Comparison of ENCODE assay signal across 9 mouse cellular contexts in genomic region chr3:40951365-40951764, GRCm38 (mm10). TPM values are rescaled to one million over a fixed set of nuclear protein-coding genes. Genes with fewer than 3 reads are reported as not detected.
DNase-seq lines count a peak whose midpoint lies in the region; ATAC-seq and TF ChIP-seq lines count a peak whose summit lies in the region.
"Had no signal": no experiment of that assay in that cellular context is flagged by ENCODE, and none has a peak within 500 bp of the region (broad histone marks: within the 10 kb centered on the region; RNA-seq: fewer than 3 reads in every experiment).

No protein-coding gene starts in this region.

- no peak for TF ChIP-seq CTCF in lung, adult 2 months (IDR thresholded peaks at IDR 0.05; ENCODE audit: insufficient read depth, low read length)

- peak overlapping the region; percentile 13 for H3K4me3 ChIP-seq in lung, adult 2 months (replicated peaks; ENCODE audit: extremely low read depth, low read depth, low read length)
- peak overlapping the region; percentile 74 for H3K4me3 ChIP-seq in limb, embryonic 13.5 days
- H3K4me3 ChIP-seq in neural tube, embryonic 12.5 days: no peak overlapping the region

- H3K36me3 ChIP-seq in limb, embryonic 13.5 days: no peaks in the 10 kb centered on the region
- H3K36me3 ChIP-seq in neural tube, embryonic 12.5 days: no peaks in the 10 kb centered on the region

- no peaks in the 10 kb centered on the region; the same call in 1 of the 2 replicates for H3K4me1 ChIP-seq in lung, adult 2 months (ENCODE audit: control insufficient read depth, insufficient read depth, low read length)
- peaks cover 12% of the 10 kb centered on the region; the same call in 1 of the 2 replicates for H3K4me1 ChIP-seq in limb, embryonic 13.5 days
- peaks cover 8% of the 10 kb centered on the region; the same call in 1 of the 2 replicates for H3K4me1 ChIP-seq in neural tube, embryonic 12.5 days

- H3K9me3 ChIP-seq in limb, embryonic 13.5 days: no peaks in the 10 kb centered on the region
- no peaks in the 10 kb centered on the region for H3K9me3 ChIP-seq in neural tube, embryonic 12.5 days

- ATAC-seq in limb, embryonic 13.5 days (ENCODE audit: low FRiP score, low read depth): no peak
- no peak for ATAC-seq in neural tube, embryonic 12.5 days (ENCODE audit: low FRiP score, low read depth)

- peaks cover 43% of the 10 kb centered on the region for H3K27me3 ChIP-seq in limb, embryonic 13.5 days
- H3K27me3 ChIP-seq in neural tube, embryonic 12.5 days (replicated peaks): peaks cover 9% of the 10 kb centered on the region

- H3K27ac ChIP-seq in limb, embryonic 13.5 days: no peak overlapping the region
- H3K27ac ChIP-seq in neural tube, embryonic 12.5 days: no peak overlapping the region

- H3K9ac ChIP-seq in limb, embryonic 13.5 days: no peak overlapping the region
- no peak overlapping the region for H3K9ac ChIP-seq in neural tube, embryonic 12.5 days

- WGBS in lung, adult 2 months: 10% methylated on average over 7 of the region's 7 CpGs
- WGBS in limb, embryonic 13.5 days: 15% methylated on average over 7 of the region's 7 CpGs
- WGBS in neural tube, embryonic 12.5 days: 9% methylated on average over 7 of the region's 7 CpGs

- peak; percentile 9 for DNase-seq in lung, adult 2 months
- DNase-seq in lung, postnatal 4 days: no peak
- DNase-seq in adipocyte (ENCODE audit: low spot score): peak; percentile 34
- peak; percentile 14 for DNase-seq in forelimb bud, embryonic 11.5 days (ENCODE audit: low read depth, low spot score)
- DNase-seq in ovary, postnatal 36 days (ENCODE audit: low spot score): no peak
- DNase-seq in gastrocnemius, postnatal 4 days (ENCODE audit: low spot score in 2 of 2): no peak

- no peak for TF ChIP-seq POLR2A in lung, adult 2 months (IDR thresholded peaks at IDR 0.05; ENCODE audit: borderline replicate concordance, extremely low read depth, low read depth, low read length)

- H3K4me2 ChIP-seq in limb, embryonic 13.5 days (replicated peaks): peak overlapping the region; percentile 99
- peak overlapping the region; percentile 97 for H3K4me2 ChIP-seq in neural tube, embryonic 12.5 days (replicated peaks)

RNA-seq across cellular contexts. Expression of gene Larp1b, which starts 1.7 kb away (rescaled TPM):
- polyA plus RNA-seq in lung, adult 2 months (2012; rRNA removed): 3.7 and 4.4 TPM in 2 replicates
- 1.5 and 1.6 TPM in 2 replicates for polyA plus RNA-seq in limb, embryonic 13.5 days (2015; fragmentation: Nextera tagmentation; extraction: Ambion mirVana)
- 4.3 TPM in 2 replicates for polyA plus RNA-seq in neural tube, embryonic 12.5 days (2016; fragmentation: Nextera tagmentation; extraction: Ambion mirVana)
- 10 to 100 TPM; 45.7 to 51.9 TPM for total RNA-seq in gastrocnemius, postnatal 4 days (2021)

RNA-seq across cellular contexts. Expression of gene 1700034I23Rik, which starts 49.0 kb away (rescaled TPM):
- polyA plus RNA-seq in lung, adult 2 months (2012; rRNA removed): not detected in 2 replicates
- 0.28 and 0.37 TPM in 2 replicates for polyA plus RNA-seq in limb, embryonic 13.5 days (2015; fragmentation: Nextera tagmentation; extraction: Ambion mirVana)
- polyA plus RNA-seq in neural tube, embryonic 12.5 days (2016; fragmentation: Nextera tagmentation; extraction: Ambion mirVana): 0.26 and 0.37 TPM in 2 replicates
- total RNA-seq in gastrocnemius, postnatal 4 days (2021): under 1 TPM in 1 of 2 experiments, not detected in 1; 0.22 TPM
- total RNA-seq: hematopoietic stem cell, adult 5-6 weeks had no signal

Comparison
In these comparisons a context has a peak if more than half of its experiments do, and no peak if none do; other contexts are left out.
1. DNase-seq: peak in lung, adult 2 months (single experiment), adipocyte (single experiment) and forelimb bud, embryonic 11.5 days (single experiment); none in lung, postnatal 4 days (0 of 2), ovary, postnatal 36 days (single experiment) and gastrocnemius, postnatal 4 days (0 of 2).